Mouse (Mus musculus) MEL (cell line): ENCODE measurements at regions not wholly inside any gene's neighbourhood (a gene's known extent, or its start where the extent isn't known, plus 50 kb on each side); places are given as distances from the start of the nearest gene placed in this dataset.
A peak's percentile ranks its signal among the peaks of the same experiment; 100 is the strongest.

Experiments
- DNase-seq: peaks from one replicate; pipeline ENCODE4 v3.0.0; 2011; ENCODE audit warnings: low read depth, low spot score
- H3K27ac ChIP-seq: 2 replicates; pipeline ENCODE4 v1.5.1; 2012; ENCODE audit warnings: low read depth, mild to moderate bottlenecking, control low read depth, low read length, moderate library complexity; ENCODE audit not compliant: control insufficient read depth
- H3K27me3 ChIP-seq, 2 experiments: fragments of 150-350 bp in 1 of 2; sonication (generic) in 1 of 2; 2 replicates each; pipeline ENCODE4 v1.6.1; 2012; ENCODE audit warnings: low read length in 2 of 2, mild to moderate bottlenecking in 2 of 2, improper control_type of control experiment in 1 of 2, moderate library complexity in 1 of 2; ENCODE audit not compliant: insufficient read depth in 2 of 2, control insufficient read depth in 1 of 2
- H3K36me3 ChIP-seq, 2 experiments: 2 replicates each; pipeline ENCODE4 v1.6.1; 2012 to 2014; ENCODE audit warnings: low read length in 2 of 2, improper control_type of control experiment in 1 of 2, inconsistent platforms in 1 of 2, mild to moderate bottlenecking in 1 of 2; ENCODE audit not compliant: insufficient read depth in 2 of 2, control insufficient read depth in 1 of 2
- H3K4me1 ChIP-seq, 2 experiments: fragments of 150-350 bp in 1 of 2; sonication (generic) in 1 of 2; 2 replicates each; pipeline ENCODE4 v1.6.1; 2012; ENCODE audit warnings: low read length in 2 of 2, improper control_type of control experiment in 1 of 2, mild to moderate bottlenecking in 1 of 2; ENCODE audit not compliant: insufficient read depth in 2 of 2, control insufficient read depth in 1 of 2
- H3K4me3 ChIP-seq, 2 experiments: fragments of 150-350 bp in 1 of 2; sonication (generic) in 1 of 2; 2 replicates each; pipeline ENCODE4 v1.5.1; 2012; ENCODE audit warnings: low read depth in 2 of 2, low read length in 2 of 2, mild to moderate bottlenecking in 2 of 2, moderate library complexity in 2 of 2, control low read depth in 1 of 2, improper control_type of control experiment in 1 of 2; ENCODE audit not compliant: control insufficient read depth in 1 of 2, insufficient read depth in 1 of 2
- H3K79me2 ChIP-seq: 2 replicates; pipeline ENCODE4 v1.6.1; 2012; ENCODE audit warnings: mild to moderate bottlenecking, low read length, moderate library complexity; ENCODE audit not compliant: control insufficient read depth, poor library complexity, insufficient read depth
- H3K9ac ChIP-seq: 2 replicates; pipeline ENCODE4 v1.6.1; 2012; ENCODE audit warnings: low read depth, mild to moderate bottlenecking, control low read depth, low read length, moderate library complexity; ENCODE audit not compliant: control insufficient read depth, poor library complexity, severe bottlenecking
- H3K9me3 ChIP-seq: fragments of 150-350 bp; sonication (generic); replicated peaks from 2 replicates; pipeline ENCODE4 v1.6.1; 2012; ENCODE audit warnings: mild to moderate bottlenecking, low read length, improper control_type of control experiment, moderate library complexity; ENCODE audit not compliant: insufficient read depth
- E2F4 ChIP-seq: IDR thresholded peaks from 2 replicates; pipeline ENCODE4 v1.6.1; 2011; ENCODE audit warnings: low read depth, low read length, improper control_type of control experiment, borderline replicate concordance
- GABPA ChIP-seq: IDR thresholded peaks from 2 replicates; pipeline ENCODE4 v1.6.1; 2012; ENCODE audit warnings: low read depth, mild to moderate bottlenecking, inconsistent platforms, low read length, improper control_type of control experiment, moderate library complexity
- GATA1 ChIP-seq: IDR thresholded peaks from 2 replicates; pipeline ENCODE4 v1.6.1; 2011; ENCODE audit warnings: low read depth, low read length, improper control_type of control experiment
- HCFC1 ChIP-seq: IDR thresholded peaks from 2 replicates; pipeline ENCODE4 v1.6.1; 2012; ENCODE audit warnings: low read depth, mild to moderate bottlenecking, inconsistent platforms, low read length, improper control_type of control experiment, moderate library complexity
- MEF2A ChIP-seq: IDR thresholded peaks from 2 replicates; pipeline ENCODE4 v1.6.1; 2014; ENCODE audit warnings: low read depth, mild to moderate bottlenecking, inconsistent platforms, low read length, improper control_type of control experiment; ENCODE audit not compliant: poor library complexity, insufficient replicate concordance, severe bottlenecking; ENCODE audit errors: extremely low read depth
- NELFE ChIP-seq: IDR thresholded peaks from 2 replicates; pipeline ENCODE4 v1.6.1; 2011; ENCODE audit warnings: low read depth, low read length, improper control_type of control experiment
- NRF1 ChIP-seq: IDR thresholded peaks from 2 replicates; pipeline ENCODE4 v1.6.1; 2014; ENCODE audit warnings: low read depth, mild to moderate bottlenecking, inconsistent platforms, low read length, improper control_type of control experiment, moderate library complexity; ENCODE audit not compliant: poor library complexity, insufficient read depth, severe bottlenecking
- POLR2AphosphoS2 ChIP-seq: IDR thresholded peaks from 2 replicates; pipeline ENCODE4 v1.6.1; 2011; ENCODE audit warnings: low read length, improper control_type of control experiment
- SMC3 ChIP-seq: IDR thresholded peaks from 2 replicates; pipeline ENCODE4 v1.6.1; 2011; ENCODE audit warnings: low read depth, low read length, improper control_type of control experiment
- TAL1 ChIP-seq: IDR thresholded peaks from 2 replicates; pipeline ENCODE4 v1.6.1; 2012; ENCODE audit warnings: mild to moderate bottlenecking, inconsistent platforms, low read length, moderate library complexity, mixed read lengths

DNA sequence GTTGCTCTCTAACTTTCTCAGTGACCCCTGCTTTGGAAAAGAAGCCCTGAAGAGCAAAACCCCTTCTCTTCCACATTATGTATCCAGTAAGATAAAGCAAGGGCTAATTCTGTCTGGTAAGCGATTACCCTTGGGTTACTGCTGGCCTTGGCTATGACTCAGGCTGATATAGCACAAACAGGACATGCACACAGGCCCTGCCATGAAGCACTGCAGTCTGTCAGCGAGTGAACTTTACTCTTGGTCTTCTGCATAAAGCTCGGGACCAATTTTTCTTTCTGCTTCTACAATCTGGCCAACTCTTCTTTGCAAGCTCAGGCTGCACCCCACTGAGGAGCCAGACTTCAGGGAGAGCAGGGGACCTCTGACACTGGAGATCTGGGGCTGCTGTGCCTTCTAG lies 63.6 kb downstream of the Rtl1 start:
- Histone ChIP-seq H3K9ac (peak overlapping the region; percentile 29), H3K27me3 (no peaks in the 10 kb centered on the region), H3K27ac (no peak overlapping the region; the same call in 1 of the 2 replicates), H3K36me3 (peaks cover 0 to 6% of the 10 kb centered on the region in 2 experiments; a peak in 2 of 4 replicates), H3K9me3 (no peaks in the 10 kb centered on the region), H3K4me3 (peak overlapping the region in 1 of 2 experiments; percentile 17; a peak in 1 of 4 replicates), H3K4me1 (peaks cover 0 to 13% of the 10 kb centered on the region in 2 experiments; a peak in 3 of 4 replicates), H3K79me2 (no peaks in the 10 kb centered on the region)
- no peak for TF ChIP-seq E2F4
- TF ChIP-seq SMC3, result no peak
- no peak for TF ChIP-seq NELFE
- TF ChIP-seq MEF2A, result no peak
- no peak for TF ChIP-seq POLR2AphosphoS2
- TF ChIP-seq GABPA, result no peak
- DNase-seq, result peak; percentile 46

DNA sequence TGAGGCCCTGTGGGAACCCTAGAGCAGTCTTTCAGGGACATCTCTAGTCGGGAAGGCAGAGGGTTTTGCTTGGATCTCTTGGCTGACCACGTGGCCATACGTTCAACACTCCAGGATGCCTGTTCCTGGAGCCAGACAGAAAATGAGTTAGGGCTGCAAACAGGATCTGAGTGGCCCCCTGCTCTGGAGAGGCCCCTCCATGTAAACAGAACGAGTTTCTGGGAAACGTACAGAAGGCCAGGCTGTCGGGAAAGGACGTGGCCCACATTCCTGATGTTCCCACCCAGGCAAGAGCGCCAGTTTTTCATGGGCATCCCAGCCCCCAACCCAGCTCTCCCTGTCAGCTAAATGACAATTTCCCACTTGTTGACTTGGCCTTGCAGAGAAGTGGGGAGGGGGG lies 67.7 kb downstream of the Rtl1 start:
- Histone ChIP-seq H3K4me3 (no peak overlapping the region), H3K9me3 (no peaks in the 10 kb centered on the region), H3K79me2 (no peaks in the 10 kb centered on the region), H3K4me1 (peaks cover 0 to 26% of the 10 kb centered on the region in 2 experiments; a peak in 3 of 4 replicates), H3K27me3 (no peaks in the 10 kb centered on the region), H3K27ac (no peak overlapping the region), H3K36me3 (peaks cover 0 to 9% of the 10 kb centered on the region in 2 experiments; a peak in 2 of 4 replicates), H3K9ac (no peak overlapping the region)
- TF ChIP-seq TAL1, result no peak
- no peak for TF ChIP-seq HCFC1
- no peak for DNase-seq

DNA sequence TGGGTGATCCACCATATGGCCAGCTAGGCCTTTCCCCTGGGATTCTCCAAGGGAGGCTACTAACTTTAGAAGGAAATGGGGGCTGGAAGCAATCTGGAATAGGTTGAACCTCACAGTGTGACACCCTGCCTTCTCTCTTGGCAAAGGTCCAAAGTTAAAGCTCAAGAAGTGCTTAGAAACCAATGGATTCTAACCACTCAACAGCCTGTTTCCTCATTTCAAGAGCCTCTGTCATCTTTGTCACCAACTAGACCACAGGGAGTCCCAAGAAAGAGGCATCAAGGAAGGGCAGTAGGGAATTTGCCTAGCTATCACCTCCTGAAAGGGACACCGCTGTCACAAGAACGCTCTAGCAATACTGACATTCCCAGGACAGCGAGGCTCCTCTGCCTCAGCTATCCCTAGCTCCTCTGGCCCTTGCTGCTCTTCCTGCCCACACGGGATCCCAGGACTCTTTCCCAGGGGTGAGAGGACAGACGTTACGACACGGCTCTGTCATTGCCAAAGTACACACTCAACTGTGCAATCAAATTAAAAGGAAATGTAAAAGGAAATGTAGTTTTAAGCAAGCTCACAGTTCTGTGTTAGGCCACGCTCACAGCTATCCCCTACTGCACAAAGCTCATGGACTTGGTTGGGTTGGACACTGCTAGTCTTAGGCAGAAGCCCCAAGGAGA lies 68.6 kb downstream of the Rtl1 start:
- Histone ChIP-seq H3K4me1 (peaks cover 0 to 19% of the 10 kb centered on the region in 2 experiments; a peak in 3 of 4 replicates), H3K79me2 (no peaks in the 10 kb centered on the region), H3K9ac (no peak overlapping the region), H3K27me3 (no peaks in the 10 kb centered on the region), H3K27ac (no peak overlapping the region), H3K4me3 (no peak overlapping the region), H3K9me3 (no peaks in the 10 kb centered on the region), H3K36me3 (peaks cover 0 to 6% of the 10 kb centered on the region in 2 experiments; a peak in 2 of 4 replicates)
- peak; percentile 62 for DNase-seq
- TF ChIP-seq MEF2A (no peak), NRF1 (no peak), GATA1 (no peak)
